Mouse (Mus musculus): Measurements from ENCODE around the gene Crtac1.

- TF ChIP-seq POLR2A (IDR thresholded peaks at IDR 0.05; ENCODE audit: control insufficient read depth, extremely low read depth, insufficient read depth, low read length, poor library complexity) (no peak), CTCF (IDR thresholded peaks at IDR 0.05; ENCODE audit: borderline replicate concordance, control insufficient read depth, extremely low read depth, insufficient read depth, low read length, poor library complexity) (no peak)
These were observed 173.6 kb downstream of the Crtac1 start for GRCm38 (mm10) chr19:42258031-42258430.
